Mouse (Mus musculus) embryonic facial prominence, embryonic 11.5 days (tissue): Measurements from ENCODE around the gene B630019K06Rik. TPM values are rescaled to one million over a fixed set of nuclear protein-coding genes. Genes with fewer than 3 reads are reported as not detected.
A peak's percentile ranks its signal among the peaks of the same experiment; 100 is the strongest.
"Not testable (repeated sequence)": the region's sequence is repeated elsewhere in the genome, so short reads cannot be mapped to it uniquely, and the experiment has no call there.

Source experiments
- ATAC-seq: fragments of 200-750 bp; cut with Nextera tagmentation; replicated peaks from 2 replicates; pipeline ENCODE4 v1.8.0; 2017; ENCODE audit warnings: low read depth; ENCODE audit not compliant: insufficient number of reproducible peaks, low FRiP score, low TSS enrichment
- DNase-seq: peaks from one replicate; pipeline ENCODE4 v3.0.0-alpha.2; 2015; ENCODE audit warnings: low spot score
- H3K27ac ChIP-seq: fragments of 300-500 bp; sonication (generic); replicated peaks from 2 replicates; pipeline ENCODE4 v1.5.1; 2014; ENCODE audit warnings: mild to moderate bottlenecking, low read depth, low read length, control low read depth
- H3K27me3 ChIP-seq: fragments of 300-500 bp; sonication (generic); 2 replicates; pipeline ENCODE4 v1.6.1; 2014; ENCODE audit warnings: mild to moderate bottlenecking, low read length, moderate library complexity, mixed read lengths; ENCODE audit not compliant: control insufficient read depth, insufficient read depth
- H3K36me3 ChIP-seq: fragments of 300-500 bp; sonication (generic); replicated peaks from 2 replicates; pipeline ENCODE4 v1.6.1; 2014; ENCODE audit warnings: low read depth, mild to moderate bottlenecking, low read length, moderate library complexity, mixed read lengths; ENCODE audit not compliant: control insufficient read depth, insufficient read depth
- H3K4me1 ChIP-seq: fragments of 300-500 bp; sonication (generic); 2 replicates; pipeline ENCODE4 v1.6.1; 2014; ENCODE audit warnings: low read length, mixed read lengths; ENCODE audit not compliant: control insufficient read depth, insufficient read depth
- H3K4me2 ChIP-seq: fragments of 300-500 bp; sonication (generic); 2 replicates; pipeline ENCODE4 v1.6.1; 2014; ENCODE audit warnings: low read depth, mild to moderate bottlenecking, control low read depth, low read length, moderate library complexity
- H3K4me3 ChIP-seq: fragments of 300-500 bp; sonication (generic); 2 replicates; pipeline ENCODE4 v1.5.1; 2014; ENCODE audit warnings: low read depth, low read length, control low read depth
- H3K9ac ChIP-seq: fragments of 300-500 bp; sonication (generic); replicated peaks from 2 replicates; pipeline ENCODE4 v1.6.1; 2014; ENCODE audit warnings: mild to moderate bottlenecking, control low read depth, low read length
- H3K9me3 ChIP-seq: fragments of 300-500 bp; sonication (generic); replicated peaks from 2 replicates; pipeline ENCODE4 v1.6.1; 2016; ENCODE audit warnings: mild to moderate bottlenecking, low read length, inconsistent platforms, mixed read lengths; ENCODE audit not compliant: control insufficient read depth
- WGBS: fragments of 180-500 bp; shearing (Covaris S2); extraction: QIAGEN DNeasy Blood & Tissue Kit; methylation state at CpG from one replicate; pipeline ENCODE4 v1.1.7; 2014; 5-methylcytosine and 5-hydroxymethylcytosine counted together
- polyA plus RNA-seq: library from polyadenylated mRNA; unstranded; fragments of >200 nt; fragmentation: Nextera tagmentation; extraction: Ambion mirVana; gene quantifications from 2 replicates; pipeline ENCODE4 v1.2.1, GENCODE M21; 2014

Gene B630019K06Rik
- 5.5 and 5.8 TPM in 2 replicates for polyA plus RNA-seq

- ATAC-seq (peak; percentile 89), DNase-seq (peak; percentile 48)
- no peaks in the 10 kb centered on the region for H3K4me1 ChIP-seq
- no peaks in the 10 kb centered on the region for H3K36me3 ChIP-seq
- no peaks in the 10 kb centered on the region for H3K9me3 ChIP-seq
- peak within 1 kb of the TSS; percentile 66 for H3K4me2 ChIP-seq
- peak within 1 kb of the TSS; percentile 69 for H3K9ac ChIP-seq
- H3K27ac ChIP-seq: peak within 1 kb of the TSS; percentile 56
- H3K27me3 ChIP-seq: no peaks in the 10 kb centered on the region
- WGBS: 13% methylated on average over 37 of the region's 95 CpGs
- peak within 1 kb of the TSS; percentile 52 for H3K4me3 ChIP-seq
Measured at GRCm38 (mm10) chrX:8892343-8893155, at the start of gene B630019K06Rik. TSS of gene B630019K06Rik (plus strand) at chrX:8892382.

- H3K4me2 ChIP-seq: no peak within 1 kb of the TSS
- H3K4me1 ChIP-seq: no peaks in the 10 kb centered on the region
- no peak within 1 kb of the TSS for H3K4me3 ChIP-seq
- H3K27me3 ChIP-seq: no peaks in the 10 kb centered on the region
- H3K9me3 ChIP-seq: no peaks in the 10 kb centered on the region
- no peaks in the 10 kb centered on the region for H3K36me3 ChIP-seq
- ATAC-seq (no peak), DNase-seq (no peak)
- 64% methylated on average over 1 of the region's 1 CpGs for WGBS
- no peak within 1 kb of the TSS for H3K27ac ChIP-seq
- no peak within 1 kb of the TSS for H3K9ac ChIP-seq
Measured at GRCm38 (mm10) chrX:8843694-8844093, 48.5 kb upstream of the B630019K06Rik start, which contains the start of gene Gm6592. TSS of gene Gm6592 (plus strand) at chrX:8843994.

- Histone ChIP-seq H3K9me3 (no peaks in the 10 kb centered on the region), H3K4me2 (no peak overlapping the region), H3K27ac (no peak overlapping the region), H3K4me1 (no peaks in the 10 kb centered on the region), H3K27me3 (no peaks in the 10 kb centered on the region), H3K4me3 (no peak overlapping the region), H3K9ac (no peak overlapping the region), H3K36me3 (no peaks in the 10 kb centered on the region)
- WGBS: 84% methylated on average over 10 of the region's 10 CpGs
- ATAC-seq: no peak
- DNase-seq: no peak
Measured at GRCm38 (mm10) chrX:8852486-8852885, 39.7 kb upstream of the B630019K06Rik start.

GRCm38 (mm10) chrX:8864331-8864730, 27.9 kb upstream of the B630019K06Rik start:
- H3K4me2 ChIP-seq, H3K4me3 ChIP-seq, H3K9me3 ChIP-seq, ATAC-seq, H3K27me3 ChIP-seq, H3K4me1 ChIP-seq, H3K36me3 ChIP-seq, H3K9ac ChIP-seq, H3K27ac ChIP-seq: not testable (repeated sequence)
- WGBS: 0% methylated on average over 3 of the region's 3 CpGs
- DNase-seq: peak; percentile 74

- not testable (repeated sequence) for H3K9me3 ChIP-seq, H3K9ac ChIP-seq, H3K27ac ChIP-seq, H3K4me1 ChIP-seq, DNase-seq, H3K4me3 ChIP-seq, H3K4me2 ChIP-seq, H3K27me3 ChIP-seq, H3K36me3 ChIP-seq, ATAC-seq
- 81% methylated on average over 3 of the region's 4 CpGs for WGBS
Measured at GRCm38 (mm10) chrX:8873953-8874352, 18.2 kb upstream of the B630019K06Rik start, which contains the start of gene Gm5751. TSS of gene Gm5751 (plus strand) at chrX:8874253.

GRCm38 (mm10) chrX:8884336-8884735, 7.8 kb upstream of the B630019K06Rik start:
- H3K9ac ChIP-seq: no peak overlapping the region
- ATAC-seq: no peak
- H3K4me2 ChIP-seq: no peak overlapping the region
- no peaks in the 10 kb centered on the region for H3K9me3 ChIP-seq
- H3K4me1 ChIP-seq: no peaks in the 10 kb centered on the region
- no peaks in the 10 kb centered on the region for H3K27me3 ChIP-seq
- H3K4me3 ChIP-seq: no peak overlapping the region
- 65% methylated on average over 4 of the region's 4 CpGs for WGBS
- H3K36me3 ChIP-seq: no peaks in the 10 kb centered on the region
- no peak for DNase-seq
- no peak overlapping the region for H3K27ac ChIP-seq

- Histone ChIP-seq H3K9ac (peak overlapping the region; percentile 69), H3K27me3 (no peaks in the 10 kb centered on the region), H3K4me1 (no peaks in the 10 kb centered on the region), H3K36me3 (no peaks in the 10 kb centered on the region), H3K9me3 (no peaks in the 10 kb centered on the region), H3K4me2 (peak overlapping the region; percentile 66), H3K27ac (no peak overlapping the region), H3K4me3 (peak overlapping the region; percentile 52)
- no peak for DNase-seq
- 47% methylated on average over 3 of the region's 9 CpGs for WGBS
- peak; percentile 66 for ATAC-seq
Measured at GRCm38 (mm10) chrX:8891975-8892342, 223 bp upstream of the B630019K06Rik start.

- H3K9ac ChIP-seq: peak overlapping the region; percentile 69
- peak overlapping the region; percentile 56; the same call in 1 of the 2 replicates for H3K27ac ChIP-seq
- peak overlapping the region; percentile 66 for H3K4me2 ChIP-seq
- H3K4me1 ChIP-seq: no peaks in the 10 kb centered on the region
- DNase-seq: peak; percentile 21
- ATAC-seq: peak; percentile 76
- peak overlapping the region; percentile 52 for H3K4me3 ChIP-seq
- no peaks in the 10 kb centered on the region for H3K36me3 ChIP-seq
- no peaks in the 10 kb centered on the region for H3K27me3 ChIP-seq
- 12% methylated on average over 24 of the region's 42 CpGs for WGBS
- no peaks in the 10 kb centered on the region for H3K9me3 ChIP-seq
Measured at GRCm38 (mm10) chrX:8893182-8893651, 1.0 kb downstream of the B630019K06Rik start.
